Comparison of ENCODE assay signal across 9 mouse cellular contexts in the genomic region with DNA sequence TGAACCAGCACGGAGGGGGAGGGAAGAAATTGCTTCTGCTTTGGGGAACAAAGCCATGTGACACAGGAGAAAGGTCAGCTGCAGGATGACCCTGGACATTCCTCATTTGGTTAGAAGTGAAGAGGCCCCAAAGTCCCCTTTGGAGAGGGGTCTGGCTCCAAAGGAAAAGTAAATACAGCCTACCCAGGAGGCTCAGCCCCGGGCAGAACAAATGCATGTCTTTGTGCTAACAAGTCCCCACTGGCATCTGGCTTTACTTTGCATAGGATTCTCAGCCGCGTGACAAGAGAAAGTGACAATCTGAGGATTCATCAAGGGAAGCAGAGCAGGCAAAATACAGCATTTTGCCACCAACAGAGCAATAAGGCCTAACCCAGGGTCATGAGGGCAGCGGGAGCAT. TPM values are rescaled to one million over a fixed set of nuclear protein-coding genes. Genes with fewer than 3 reads are reported as not detected.
A peak's percentile ranks its signal among the peaks of the same experiment; 100 is the strongest.
DNase-seq lines count a peak whose midpoint lies in the region; ATAC-seq and TF ChIP-seq lines count a peak whose summit lies in the region.
"Had no signal": no experiment of that assay in that cellular context is flagged by ENCODE, and none has a peak within 500 bp of the region (broad histone marks: within the 10 kb centered on the region; RNA-seq: fewer than 3 reads in every experiment).

No protein-coding gene starts in this region.

- no peaks in the 10 kb centered on the region for H3K36me3 ChIP-seq in embryonic facial prominence, embryonic 11.5 days (replicated peaks; ENCODE audit: control insufficient read depth, insufficient read depth, low read depth, low read length)
- no peaks in the 10 kb centered on the region for H3K36me3 ChIP-seq in limb, embryonic 10.5 days
- no peaks in the 10 kb centered on the region for H3K36me3 ChIP-seq in neural tube, embryonic 13.5 days

- H3K4me1 ChIP-seq in embryonic facial prominence, embryonic 11.5 days (ENCODE audit: control insufficient read depth, insufficient read depth, low read length) = peaks cover 11% of the 10 kb centered on the region
- H3K4me1 ChIP-seq in limb, embryonic 10.5 days = peaks cover 55% of the 10 kb centered on the region
- H3K4me1 ChIP-seq in neural tube, embryonic 13.5 days (replicated peaks) = peaks cover 86% of the 10 kb centered on the region
- peaks cover 6% of the 10 kb centered on the region for H3K4me1 ChIP-seq in cerebellum, adult 2 months (ENCODE audit: control insufficient read depth, insufficient read depth, low read length)

- no peak overlapping the region for H3K4me2 ChIP-seq in embryonic facial prominence, embryonic 11.5 days (ENCODE audit: low read depth, low read length)
- no peak overlapping the region for H3K4me2 ChIP-seq in neural tube, embryonic 13.5 days

- H3K9me3 ChIP-seq in embryonic facial prominence, embryonic 11.5 days (replicated peaks; ENCODE audit: control insufficient read depth, low read length) = no peaks in the 10 kb centered on the region
- no peaks in the 10 kb centered on the region for H3K9me3 ChIP-seq in limb, embryonic 10.5 days (replicated peaks)
- no peaks in the 10 kb centered on the region for H3K9me3 ChIP-seq in neural tube, embryonic 13.5 days

- no peak for TF ChIP-seq CTCF in layer of hippocampus, adult 2 months (conservative IDR thresholded peaks at IDR 0.05)
- TF ChIP-seq CTCF in cerebellum, adult 2 months (IDR thresholded peaks at IDR 0.05; ENCODE audit: borderline replicate concordance, insufficient read depth, low read depth, low read length) = no peak

- peak; percentile 79; the same call in 1 of the 2 replicates for ATAC-seq in embryonic facial prominence, embryonic 11.5 days (replicated peaks; ENCODE audit: insufficient number of reproducible peaks, low FRiP score, low TSS enrichment, low read depth)
- ATAC-seq in neural tube, embryonic 13.5 days (ENCODE audit: low read depth) = no peak

- WGBS in embryonic facial prominence, embryonic 11.5 days = 0% methylated on average over 5 of the region's 5 CpGs
- WGBS in limb, embryonic 10.5 days = under 1% methylated on average over 5 of the region's 5 CpGs
- WGBS in neural tube, embryonic 13.5 days = 2% methylated on average over 5 of the region's 5 CpGs
- 50% methylated on average over 5 of the region's 5 CpGs for WGBS in cerebellum, adult 2 months

- no peak overlapping the region for H3K4me3 ChIP-seq in layer of hippocampus, adult 2 months
- H3K4me3 ChIP-seq in embryonic facial prominence, embryonic 11.5 days (ENCODE audit: low read depth, low read length) = no peak overlapping the region
- H3K4me3 ChIP-seq in limb, embryonic 10.5 days = no peak overlapping the region
- H3K4me3 ChIP-seq in neural tube, embryonic 13.5 days = no peak overlapping the region
- H3K4me3 ChIP-seq in cerebellum, adult 2 months (replicated peaks; ENCODE audit: insufficient read depth, low read depth, low read length) = no peak overlapping the region

- H3K27me3 ChIP-seq in embryonic facial prominence, embryonic 11.5 days (ENCODE audit: control insufficient read depth, insufficient read depth, low read length) = no peaks in the 10 kb centered on the region
- H3K27me3 ChIP-seq in limb, embryonic 10.5 days (ENCODE audit: low read depth, poor library complexity, severe bottlenecking) = peaks cover 31% of the 10 kb centered on the region
- no peaks in the 10 kb centered on the region for H3K27me3 ChIP-seq in neural tube, embryonic 13.5 days
- H3K27me3 ChIP-seq in cerebellum, adult 2 months (ENCODE audit: control insufficient read depth, insufficient read depth, low read length) = no peaks in the 10 kb centered on the region

- H3K9ac ChIP-seq in embryonic facial prominence, embryonic 11.5 days (replicated peaks; ENCODE audit: low read length) = no peak overlapping the region
- H3K9ac ChIP-seq in neural tube, embryonic 13.5 days = no peak overlapping the region

- H3K27ac ChIP-seq in layer of hippocampus, adult 2 months = 0 out of 2 replicates have a peak overlapping the region, but pooled peaks have one; percentile 11
- H3K27ac ChIP-seq in embryonic facial prominence, embryonic 11.5 days (replicated peaks; ENCODE audit: low read depth, low read length) = peak overlapping the region; percentile 64
- peak overlapping the region; percentile 72 for H3K27ac ChIP-seq in limb, embryonic 10.5 days
- peak overlapping the region; percentile 79 for H3K27ac ChIP-seq in neural tube, embryonic 13.5 days (replicated peaks)
- H3K27ac ChIP-seq in cerebellum, adult 2 months (ENCODE audit: insufficient read depth, low read length) = no peak overlapping the region

- TF ChIP-seq POLR2A in cerebellum, adult 2 months (IDR thresholded peaks at IDR 0.05; ENCODE audit: borderline replicate concordance, insufficient read depth, low read length) = no peak

- DNase-seq in layer of hippocampus, adult 2 months (ENCODE audit: low spot score in 2 of 2) = no peak
- DNase-seq in layer of hippocampus, postnatal 36 days = no peak
- peak; percentile 79 for DNase-seq in embryonic facial prominence, embryonic 11.5 days (ENCODE audit: low spot score)
- peak; percentile 49 for DNase-seq in limb, embryonic 10.5 days (ENCODE audit: low spot score)
- no peak for DNase-seq in spleen, adult 18-20 months
- no peak for DNase-seq in cerebellum, adult 2 months
- DNase-seq: adrenal gland, adult 8-10 months; cerebellum, postnatal 10 days had no signal

RNA-seq across cellular contexts. Expression of a gene that starts 54.1 kb away (rescaled TPM):
- 10 to 100 TPM; 41.1 to 41.2 TPM for total RNA-seq in layer of hippocampus, adult 2 months (2021)
- 10 to 100 TPM; 32.7 to 38.3 TPM for total RNA-seq in layer of hippocampus, postnatal 36 days (2021)
- polyA plus RNA-seq in embryonic facial prominence, embryonic 11.5 days (2014; fragmentation: Nextera tagmentation; extraction: Ambion mirVana) = 13.2 and 14.9 TPM in 2 replicates
- 6.2 and 11.7 TPM in 2 replicates for polyA plus RNA-seq in limb, embryonic 10.5 days (2016; fragmentation: Nextera tagmentation; extraction: Ambion mirVana)
- polyA plus RNA-seq in neural tube, embryonic 13.5 days (2015; fragmentation: Nextera tagmentation; extraction: Ambion mirVana) = 59.2 and 65.0 TPM in 2 replicates
- 23.4 and 23.8 TPM in 2 replicates for polyA plus RNA-seq in cerebellum, adult 2 months (2012; rRNA removed)

Comparison
In these comparisons a context has a peak if more than half of its experiments do, and no peak if none do; other contexts are left out.
1. DNase-seq: peak in embryonic facial prominence, embryonic 11.5 days (single experiment) and limb, embryonic 10.5 days (single experiment); none in layer of hippocampus, adult 2 months (0 of 2), layer of hippocampus, postnatal 36 days (0 of 2), spleen, adult 18-20 months (0 of 2) and cerebellum, adult 2 months (0 of 2).